Mouse (Mus musculus): ENCODE results near the gene Nt5c2. TPM values are rescaled to one million over a fixed set of nuclear protein-coding genes. Genes with fewer than 3 reads are reported as not detected.
A peak's percentile ranks its signal among the peaks of the same experiment; 100 is the strongest.

Gene Nt5c2
- polyA plus RNA-seq, 1 experiment from 2014 or later = 73.5 TPM

- peak overlapping the region; percentile 49 for H3K4me2 ChIP-seq
- H3K27ac ChIP-seq (ENCODE audit: low read depth, low read length) = no peak overlapping the region
- no peaks in the 10 kb centered on the region for H3K36me3 ChIP-seq (ENCODE audit: control insufficient read depth, insufficient read depth, low read length)
- no peak for ATAC-seq (ENCODE audit: low FRiP score)
- H3K9ac ChIP-seq (ENCODE audit: low read length) = peak overlapping the region; percentile 82
- 83% methylated on average over 13 of the region's 13 CpGs for WGBS
- no peaks in the 10 kb centered on the region for H3K9me3 ChIP-seq (ENCODE audit: control insufficient read depth, low read length)
- no peaks in the 10 kb centered on the region for H3K27me3 ChIP-seq (ENCODE audit: control insufficient read depth, insufficient read depth, low read length)
- peak; percentile 57 for DNase-seq (ENCODE audit: low spot score, missing footprints)
- peaks cover 12% of the 10 kb centered on the region; the same call in 1 of the 2 replicates for H3K4me1 ChIP-seq (ENCODE audit: control insufficient read depth, insufficient read depth, low read length)
- peak overlapping the region; percentile 69 for H3K4me3 ChIP-seq (ENCODE audit: low read depth, low read length)
These were observed 54.6 kb downstream of the Nt5c2 start for GRCm38 (mm10) chr19:46960101-46961046.

GRCm38 (mm10) chr19:46959536-46959935 lies 55.4 kb downstream of the Nt5c2 start:
- no peak overlapping the region for H3K27ac ChIP-seq (ENCODE audit: low read depth, low read length)
- WGBS = 90% methylated on average over 3 of the region's 3 CpGs
- H3K9ac ChIP-seq (ENCODE audit: low read length) = no peak overlapping the region
- no peak overlapping the region for H3K4me2 ChIP-seq
- H3K27me3 ChIP-seq (ENCODE audit: control insufficient read depth, insufficient read depth, low read length) = no peaks in the 10 kb centered on the region
- DNase-seq (ENCODE audit: low spot score, missing footprints) (peak; percentile 44), ATAC-seq (ENCODE audit: low FRiP score) (no peak)
- no peaks in the 10 kb centered on the region for H3K9me3 ChIP-seq (ENCODE audit: control insufficient read depth, low read length)
- no peak overlapping the region for H3K4me3 ChIP-seq (ENCODE audit: low read depth, low read length)
- H3K4me1 ChIP-seq (ENCODE audit: control insufficient read depth, insufficient read depth, low read length) = peaks cover 12% of the 10 kb centered on the region; the same call in 1 of the 2 replicates
- H3K36me3 ChIP-seq (ENCODE audit: control insufficient read depth, insufficient read depth, low read length) = no peaks in the 10 kb centered on the region

GRCm38 (mm10) chr19:46958566-46958965 lies 56.4 kb downstream of the Nt5c2 start:
- Histone ChIP-seq H3K36me3 (ENCODE audit: control insufficient read depth, insufficient read depth, low read length) (no peaks in the 10 kb centered on the region), H3K4me2 (no peak overlapping the region), H3K9ac (ENCODE audit: low read length) (no peak overlapping the region), H3K9me3 (ENCODE audit: control insufficient read depth, low read length) (no peaks in the 10 kb centered on the region), H3K27ac (ENCODE audit: low read depth, low read length) (no peak overlapping the region), H3K27me3 (ENCODE audit: control insufficient read depth, insufficient read depth, low read length) (no peaks in the 10 kb centered on the region), H3K4me3 (ENCODE audit: low read depth, low read length) (no peak overlapping the region), H3K4me1 (ENCODE audit: control insufficient read depth, insufficient read depth, low read length) (peaks cover 12% of the 10 kb centered on the region; the same call in 1 of the 2 replicates)
- WGBS = 94% methylated on average over 3 of the region's 3 CpGs
- DNase-seq (ENCODE audit: low spot score, missing footprints) = peak; percentile 59
- no peak for ATAC-seq (ENCODE audit: low FRiP score)

GRCm38 (mm10) chr19:46957971-46958370 lies 57.0 kb downstream of the Nt5c2 start:
- H3K36me3 ChIP-seq (ENCODE audit: control insufficient read depth, insufficient read depth, low read length) = no peaks in the 10 kb centered on the region
- H3K4me1 ChIP-seq (ENCODE audit: control insufficient read depth, insufficient read depth, low read length) = peaks cover 12% of the 10 kb centered on the region; the same call in 1 of the 2 replicates
- H3K27me3 ChIP-seq (ENCODE audit: control insufficient read depth, insufficient read depth, low read length) = no peaks in the 10 kb centered on the region
- ATAC-seq (ENCODE audit: low FRiP score) (no peak), DNase-seq (ENCODE audit: low spot score, missing footprints) (peak; percentile 12)
- no peaks in the 10 kb centered on the region for H3K9me3 ChIP-seq (ENCODE audit: control insufficient read depth, low read length)
- no peak overlapping the region for H3K9ac ChIP-seq (ENCODE audit: low read length)
- no peak overlapping the region for H3K27ac ChIP-seq (ENCODE audit: low read depth, low read length)
- WGBS = 88% methylated on average over 4 of the region's 4 CpGs
- no peak overlapping the region for H3K4me3 ChIP-seq (ENCODE audit: low read depth, low read length)
- no peak overlapping the region for H3K4me2 ChIP-seq

- Histone ChIP-seq H3K4me1 (ENCODE audit: control insufficient read depth, insufficient read depth, low read length) (peaks cover 10% of the 10 kb centered on the region; the same call in 1 of the 2 replicates), H3K27ac (ENCODE audit: low read depth, low read length) (no peak overlapping the region), H3K9ac (ENCODE audit: low read length) (no peak overlapping the region), H3K4me3 (ENCODE audit: low read depth, low read length) (no peak overlapping the region), H3K36me3 (ENCODE audit: control insufficient read depth, insufficient read depth, low read length) (no peaks in the 10 kb centered on the region), H3K9me3 (ENCODE audit: control insufficient read depth, low read length) (no peaks in the 10 kb centered on the region), H3K27me3 (ENCODE audit: control insufficient read depth, insufficient read depth, low read length) (no peaks in the 10 kb centered on the region), H3K4me2 (no peak overlapping the region)
- DNase-seq (ENCODE audit: low spot score, missing footprints) = peak; percentile 35
- WGBS = 89% methylated on average over 5 of the region's 5 CpGs
- ATAC-seq (ENCODE audit: low FRiP score) = no peak
These were observed 58.0 kb downstream of the Nt5c2 start for GRCm38 (mm10) chr19:46957001-46957400.

- 72% methylated on average over 2 of the region's 2 CpGs for WGBS
- DNase-seq (ENCODE audit: low spot score, missing footprints) (peak; percentile 61), ATAC-seq (ENCODE audit: low FRiP score) (no peak)
- Histone ChIP-seq H3K4me3 (ENCODE audit: low read depth, low read length) (no peak overlapping the region), H3K27me3 (ENCODE audit: control insufficient read depth, insufficient read depth, low read length) (no peaks in the 10 kb centered on the region), H3K36me3 (ENCODE audit: control insufficient read depth, insufficient read depth, low read length) (no peaks in the 10 kb centered on the region), H3K4me2 (no peak overlapping the region), H3K27ac (ENCODE audit: low read depth, low read length) (no peak overlapping the region), H3K9me3 (ENCODE audit: control insufficient read depth, low read length) (no peaks in the 10 kb centered on the region), H3K4me1 (ENCODE audit: control insufficient read depth, insufficient read depth, low read length) (peaks cover 10% of the 10 kb centered on the region; the same call in 1 of the 2 replicates), H3K9ac (ENCODE audit: low read length) (no peak overlapping the region)
These were observed 58.5 kb downstream of the Nt5c2 start for GRCm38 (mm10) chr19:46956410-46956809.

- Histone ChIP-seq H3K4me3 (ENCODE audit: low read depth, low read length) (no peak overlapping the region), H3K9ac (ENCODE audit: low read length) (no peak overlapping the region), H3K36me3 (ENCODE audit: control insufficient read depth, insufficient read depth, low read length) (no peaks in the 10 kb centered on the region), H3K4me2 (no peak overlapping the region), H3K4me1 (ENCODE audit: control insufficient read depth, insufficient read depth, low read length) (peaks cover 6% of the 10 kb centered on the region; the same call in 1 of the 2 replicates), H3K27me3 (ENCODE audit: control insufficient read depth, insufficient read depth, low read length) (no peaks in the 10 kb centered on the region), H3K27ac (ENCODE audit: low read depth, low read length) (no peak overlapping the region), H3K9me3 (ENCODE audit: control insufficient read depth, low read length) (no peaks in the 10 kb centered on the region)
- DNase-seq (ENCODE audit: low spot score, missing footprints) = no peak
- ATAC-seq (ENCODE audit: low FRiP score) = no peak
- 96% methylated on average over 4 of the region's 4 CpGs for WGBS
These were observed 59.3 kb downstream of the Nt5c2 start for GRCm38 (mm10) chr19:46955630-46956029.

GRCm38 (mm10) chr19:46953536-46953935 lies 61.4 kb downstream of the Nt5c2 start:
- H3K27ac ChIP-seq (ENCODE audit: low read depth, low read length) = no peak overlapping the region
- WGBS = 95% methylated on average over 3 of the region's 3 CpGs
- no peak overlapping the region for H3K4me2 ChIP-seq
- DNase-seq (ENCODE audit: low spot score, missing footprints) (no peak), ATAC-seq (ENCODE audit: low FRiP score) (no peak)
- no peak overlapping the region for H3K9ac ChIP-seq (ENCODE audit: low read length)
- no peaks in the 10 kb centered on the region for H3K4me1 ChIP-seq (ENCODE audit: control insufficient read depth, insufficient read depth, low read length)
- H3K27me3 ChIP-seq (ENCODE audit: control insufficient read depth, insufficient read depth, low read length) = no peaks in the 10 kb centered on the region
- no peaks in the 10 kb centered on the region; the same call in 1 of the 2 replicates for H3K36me3 ChIP-seq (ENCODE audit: control insufficient read depth, insufficient read depth, low read length)
- no peaks in the 10 kb centered on the region for H3K9me3 ChIP-seq (ENCODE audit: control insufficient read depth, low read length)
- no peak overlapping the region for H3K4me3 ChIP-seq (ENCODE audit: low read depth, low read length)

- H3K9ac ChIP-seq (ENCODE audit: low read length) = no peak overlapping the region
- H3K27me3 ChIP-seq (ENCODE audit: control insufficient read depth, insufficient read depth, low read length) = no peaks in the 10 kb centered on the region
- no peaks in the 10 kb centered on the region for H3K9me3 ChIP-seq (ENCODE audit: control insufficient read depth, low read length)
- WGBS = 86% methylated on average over 5 of the region's 5 CpGs
- no peaks in the 10 kb centered on the region for H3K4me1 ChIP-seq (ENCODE audit: control insufficient read depth, insufficient read depth, low read length)
- H3K36me3 ChIP-seq (ENCODE audit: control insufficient read depth, insufficient read depth, low read length) = no peaks in the 10 kb centered on the region; the same call in 1 of the 2 replicates
- DNase-seq (ENCODE audit: low spot score, missing footprints) (no peak), ATAC-seq (ENCODE audit: low FRiP score) (no peak)
- H3K27ac ChIP-seq (ENCODE audit: low read depth, low read length) = no peak overlapping the region
- H3K4me2 ChIP-seq = no peak overlapping the region
- H3K4me3 ChIP-seq (ENCODE audit: low read depth, low read length) = no peak overlapping the region
These were observed 62.0 kb downstream of the Nt5c2 start for GRCm38 (mm10) chr19:46952986-46953385.

Measured in midbrain, embryonic 11.5 days (tissue).